Mouse (Mus musculus) bone marrow, adult 2 months (tissue): ENCODE results near the gene Raet1e.
"Not testable (repeated sequence)": the region's sequence is repeated elsewhere in the genome, so short reads cannot be mapped to it uniquely, and the experiment has no call there.

ENCODE experiments used
- CTCF ChIP-seq: fragments of 200-500 bp; IDR thresholded peaks from 2 replicates; pipeline ENCODE4 v1.5.1; 2011; ENCODE audit warnings: low read length, control low read depth; ENCODE audit not compliant: control insufficient read depth, insufficient read depth
- POLR2A ChIP-seq: fragments of 200-500 bp; IDR thresholded peaks from 2 replicates; pipeline ENCODE4 v1.6.1; 2011; ENCODE audit warnings: low read depth, mild to moderate bottlenecking, control low read depth, low read length, borderline replicate concordance; ENCODE audit not compliant: control insufficient read depth

DNA sequence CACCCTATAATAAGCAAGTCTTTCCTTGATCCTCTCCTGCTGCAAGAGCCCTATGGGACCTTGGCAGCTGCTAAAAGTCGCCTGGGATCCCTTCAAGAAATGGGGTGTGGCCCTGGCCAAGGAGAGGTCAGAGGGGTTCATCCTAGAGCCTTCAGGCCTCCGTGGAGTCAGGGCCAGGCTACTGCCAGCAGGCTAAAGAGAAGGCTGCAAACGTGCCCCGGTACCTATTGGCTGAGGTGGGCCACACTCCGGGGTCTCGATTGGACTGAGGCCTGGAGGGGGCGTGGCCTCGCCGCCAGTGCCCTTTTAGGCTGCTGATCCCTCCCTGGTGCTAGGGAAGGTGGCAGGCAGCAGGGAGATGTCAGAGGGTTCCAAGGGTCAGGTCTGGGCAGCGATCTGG is 32.7 kb downstream of the Raet1e start:
- TF ChIP-seq CTCF, POLR2A: not testable (repeated sequence)
